Mouse (Mus musculus) ES-Bruce4 (cell line): ENCODE measurements around the gene Mad1l1. TPM values are rescaled to one million over a fixed set of nuclear protein-coding genes. Genes with fewer than 3 reads are reported as not detected.

Experiments
- H3K27ac ChIP-seq: 2 replicates; pipeline ENCODE4 v1.5.1; 2012; ENCODE audit warnings: low read length, inconsistent platforms; ENCODE audit not compliant: insufficient read depth
- H3K27me3 ChIP-seq: 2 replicates; pipeline ENCODE4 v1.6.1; 2012; ENCODE audit warnings: mild to moderate bottlenecking, low read length, inconsistent platforms; ENCODE audit not compliant: control insufficient read depth, poor library complexity, insufficient read depth, severe bottlenecking
- H3K36me3 ChIP-seq: 2 replicates; pipeline ENCODE4 v1.6.1; 2012; ENCODE audit warnings: inconsistent platforms, mild to moderate bottlenecking, low read length, moderate library complexity; ENCODE audit not compliant: control insufficient read depth, poor library complexity, insufficient read depth, severe bottlenecking
- H3K4me1 ChIP-seq: one replicate; pipeline ENCODE4 v1.8.1; 2011; ENCODE audit warnings: low read length; ENCODE audit not compliant: control insufficient read depth, insufficient read depth
- H3K4me3 ChIP-seq: 2 replicates; pipeline ENCODE4 v1.5.1; 2011; ENCODE audit warnings: low read depth, mild to moderate bottlenecking, low read length
- H3K9ac ChIP-seq: 2 replicates; pipeline ENCODE4 v1.6.1; 2012; ENCODE audit warnings: low read depth, mild to moderate bottlenecking, inconsistent platforms; ENCODE audit not compliant: poor library complexity, severe bottlenecking
- H3K9me3 ChIP-seq: replicated peaks from 2 replicates; pipeline ENCODE4 v1.6.1; 2012; ENCODE audit warnings: mild to moderate bottlenecking, low read length, inconsistent platforms; ENCODE audit not compliant: control insufficient read depth, poor library complexity, insufficient read depth, severe bottlenecking
- CTCF ChIP-seq: IDR thresholded peaks from one replicate; pipeline ENCODE4 v1.8.1; 2011; ENCODE audit warnings: low read depth, low read length
- EP300 ChIP-seq: IDR thresholded peaks from 2 replicates; pipeline ENCODE4 v1.6.1; 2011; ENCODE audit warnings: low read depth, low read length; ENCODE audit not compliant: insufficient read depth
- POLR2A ChIP-seq: IDR thresholded peaks from one replicate; pipeline ENCODE4 v1.8.1; 2011; ENCODE audit warnings: low read length; ENCODE audit not compliant: insufficient read depth
- polyA plus RNA-seq: library from polyadenylated mRNA; stranded (reverse); fragments of >200 nt; gene quantifications from 2 replicates; pipeline ENCODE4 v1.2.4, GENCODE M21; 2011; ENCODE audit warnings: low read depth; ENCODE audit not compliant: missing spikeins, insufficient read depth, insufficient read length

Gene Mad1l1
- polyA plus RNA-seq, 1 experiment, result 25.4 TPM

GRCm38 (mm10) chr5:140045453-140045852, 275.9 kb downstream of the Mad1l1 start:
- TF ChIP-seq CTCF, result no peak
- no peaks in the 10 kb centered on the region for H3K36me3 ChIP-seq
- no peaks in the 10 kb centered on the region for H3K4me1 ChIP-seq
- no peak overlapping the region for H3K9ac ChIP-seq
- H3K4me3 ChIP-seq, result no peak overlapping the region
- H3K27ac ChIP-seq, result no peak overlapping the region
- H3K27me3 ChIP-seq, result no peaks in the 10 kb centered on the region
- no peaks in the 10 kb centered on the region for H3K9me3 ChIP-seq

DNA sequence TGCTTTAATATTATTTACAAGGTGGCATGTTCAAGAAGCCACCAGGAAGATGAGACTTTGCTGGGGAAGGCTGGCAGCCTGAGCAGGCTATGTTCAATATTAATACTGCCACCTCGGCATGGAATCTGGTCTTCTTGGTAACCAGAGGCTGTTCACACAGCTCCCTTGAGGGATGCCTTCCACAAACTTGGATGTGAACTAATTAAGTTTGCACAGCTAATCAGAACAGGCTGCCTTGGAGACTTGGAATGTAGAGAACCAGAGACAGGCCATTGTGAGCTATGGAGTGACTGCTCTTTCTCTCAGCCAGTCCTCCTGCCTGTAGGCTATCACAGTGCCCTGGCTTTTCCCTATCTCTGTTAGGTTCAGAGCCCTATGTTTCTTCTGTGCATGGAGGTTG, 278.4 kb downstream of the Mad1l1 start:
- TF ChIP-seq POLR2A, result no peak
- no peak for TF ChIP-seq EP300
- TF ChIP-seq CTCF, result no peak
- H3K4me3 ChIP-seq, result no peak overlapping the region
- no peak overlapping the region for H3K27ac ChIP-seq
- H3K27me3 ChIP-seq, result no peaks in the 10 kb centered on the region
- H3K36me3 ChIP-seq, result no peaks in the 10 kb centered on the region
- H3K4me1 ChIP-seq, result no peaks in the 10 kb centered on the region
- no peak overlapping the region for H3K9ac ChIP-seq
- no peaks in the 10 kb centered on the region for H3K9me3 ChIP-seq

GRCm38 (mm10) chr5:140042002-140042611, 279.2 kb downstream of the Mad1l1 start:
- H3K4me3 ChIP-seq, result no peak overlapping the region

GRCm38 (mm10) chr5:140041055-140041454, 280.3 kb downstream of the Mad1l1 start:
- Histone ChIP-seq H3K9me3 (no peaks in the 10 kb centered on the region), H3K4me3 (no peak overlapping the region), H3K4me1 (no peaks in the 10 kb centered on the region), H3K27me3 (no peaks in the 10 kb centered on the region), H3K27ac (no peak overlapping the region), H3K36me3 (no peaks in the 10 kb centered on the region), H3K9ac (no peak overlapping the region)
- TF ChIP-seq POLR2A, result no peak
- TF ChIP-seq CTCF, result no peak
- TF ChIP-seq EP300, result no peak

More at GRCm38 (mm10) chr5:140042002-140042611, 279.2 kb downstream of the Mad1l1 start:
- H3K9ac ChIP-seq, result no peak overlapping the region
- H3K9me3 ChIP-seq, result no peaks in the 10 kb centered on the region
- TF ChIP-seq CTCF (peak; percentile 32), POLR2A (no peak)
- no peaks in the 10 kb centered on the region for H3K36me3 ChIP-seq
- no peaks in the 10 kb centered on the region for H3K4me1 ChIP-seq
- H3K27ac ChIP-seq, result no peak overlapping the region
- H3K27me3 ChIP-seq, result no peaks in the 10 kb centered on the region

GRCm38 (mm10) chr5:140037587-140038233, 283.6 kb downstream of the Mad1l1 start:
- Histone ChIP-seq H3K4me3 (no peak overlapping the region), H3K9me3 (no peaks in the 10 kb centered on the region), H3K9ac (no peak overlapping the region), H3K4me1 (no peaks in the 10 kb centered on the region), H3K27me3 (no peaks in the 10 kb centered on the region), H3K27ac (no peak overlapping the region), H3K36me3 (no peaks in the 10 kb centered on the region)
- TF ChIP-seq CTCF (peak; percentile 36), POLR2A (no peak)

GRCm38 (mm10) chr5:140035641-140036040, 285.7 kb downstream of the Mad1l1 start:
- TF ChIP-seq POLR2A (no peak), CTCF (no peak), EP300 (no peak)
- H3K27me3 ChIP-seq, result no peaks in the 10 kb centered on the region
- H3K9me3 ChIP-seq, result no peaks in the 10 kb centered on the region

More at GRCm38 (mm10) chr5:140035641-140036040, 285.7 kb downstream of the Mad1l1 start:
- Histone ChIP-seq H3K9ac (no peak overlapping the region), H3K27ac (no peak overlapping the region), H3K36me3 (no peaks in the 10 kb centered on the region), H3K4me3 (no peak overlapping the region), H3K4me1 (no peaks in the 10 kb centered on the region)
